Comparison of ENCODE assay signal across 19 mouse cellular contexts in genomic region chr7:143729886-143730285, GRCm38 (mm10). TPM values are rescaled to one million over a fixed set of nuclear protein-coding genes. Genes with fewer than 3 reads are reported as not detected.
DNase-seq lines count a peak whose midpoint lies in the region; ATAC-seq and TF ChIP-seq lines count a peak whose summit lies in the region.
"Had no signal": no experiment of that assay in that cellular context is flagged by ENCODE, and none has a peak within 500 bp of the region (broad histone marks: within the 10 kb centered on the region; RNA-seq: fewer than 3 reads in every experiment).

No protein-coding gene starts in this region.

- H3K9me3 ChIP-seq in intestine, embryonic 16.5 days (ENCODE audit: control insufficient read depth, low read length), result no peaks in the 10 kb centered on the region
- no peaks in the 10 kb centered on the region for H3K9me3 ChIP-seq in intestine, postnatal 0 days (ENCODE audit: control insufficient read depth)
- H3K9me3 ChIP-seq in limb, embryonic 10.5 days (replicated peaks), result no peaks in the 10 kb centered on the region
- H3K9me3 ChIP-seq: embryonic facial prominence, embryonic 13.5 days; heart, embryonic 15.5 days; intestine, embryonic 15.5 days had no signal

- ATAC-seq in intestine, embryonic 16.5 days, result peak; percentile 46; the same call in 1 of the 2 replicates
- ATAC-seq in intestine, postnatal 0 days, result no peak
- ATAC-seq: forebrain, embryonic 14.5 days; intestine, embryonic 15.5 days; liver, postnatal 0 days; midbrain, embryonic 16.5 days had no signal

- H3K27ac ChIP-seq in intestine, embryonic 16.5 days (ENCODE audit: low read length), result no peak overlapping the region
- H3K27ac ChIP-seq in intestine, postnatal 0 days (ENCODE audit: low read depth, low read length), result no peak overlapping the region
- H3K27ac ChIP-seq in gastrocnemius, adult 2 months, result peak overlapping the region; percentile 78
- H3K27ac ChIP-seq in limb, embryonic 10.5 days, result peak overlapping the region; percentile 58
- H3K27ac ChIP-seq: embryonic facial prominence, embryonic 13.5 days; heart, embryonic 15.5 days; intestine, embryonic 15.5 days had no signal

- no peaks in the 10 kb centered on the region for H3K36me3 ChIP-seq in intestine, embryonic 16.5 days (ENCODE audit: control insufficient read depth, insufficient read depth, low read length)
- H3K36me3 ChIP-seq in intestine, postnatal 0 days (ENCODE audit: control insufficient read depth, insufficient read depth), result peaks cover under 1% of the 10 kb centered on the region; the same call in 1 of the 2 replicates
- H3K36me3 ChIP-seq in limb, embryonic 10.5 days, result 0 out of 2 replicates have a peak, but pooled peaks cover 9% of the 10 kb centered on the region
- H3K36me3 ChIP-seq: heart, embryonic 15.5 days; intestine, embryonic 15.5 days had no signal

- TF ChIP-seq CTCF in intestine, postnatal 0 days (IDR thresholded peaks at IDR 0.05; ENCODE audit: low read depth), result no peak
- TF ChIP-seq CTCF in gastrocnemius, adult 2 months (IDR thresholded peaks at IDR 0.05), result no peak

- no peak overlapping the region for H3K4me3 ChIP-seq in intestine, embryonic 16.5 days (ENCODE audit: low read length)
- no peak overlapping the region for H3K4me3 ChIP-seq in intestine, postnatal 0 days (ENCODE audit: low read depth, low read length)
- peak overlapping the region; percentile 24 for H3K4me3 ChIP-seq in gastrocnemius, adult 2 months
- no peak overlapping the region for H3K4me3 ChIP-seq in limb, embryonic 10.5 days
- H3K4me3 ChIP-seq: embryonic facial prominence, embryonic 13.5 days; heart, embryonic 15.5 days; intestine, embryonic 15.5 days had no signal

- intact Hi-C loops in gastrocnemius, adult 2 months (cut with DNase I), result no loop called here
- intact Hi-C loops in heart, postnatal 25 days (cut with DNase I), result no loop called here

- H3K9ac ChIP-seq in intestine, embryonic 16.5 days (ENCODE audit: low read depth, low read length), result peak overlapping the region; percentile 30; the same call in 1 of the 2 replicates
- H3K9ac ChIP-seq in intestine, postnatal 0 days (ENCODE audit: low read depth, low read length), result no peak overlapping the region
- H3K9ac ChIP-seq: embryonic facial prominence, embryonic 13.5 days; heart, embryonic 15.5 days; intestine, embryonic 15.5 days; liver, postnatal 0 days had no signal

- DNase-seq in gastrocnemius, adult 2 months, result peak; percentile 65
- DNase-seq in heart, postnatal 25 days (ENCODE audit: low spot score), result peak; percentile 27
- DNase-seq in limb, embryonic 10.5 days (ENCODE audit: low spot score), result no peak
- no peak for DNase-seq in adipocyte (ENCODE audit: low spot score)
- no peak for DNase-seq in testis, postnatal 10 days (ENCODE audit: low spot score)
- DNase-seq in frontal cortex, adult 2 months (ENCODE audit: extremely low spot score in 1 of 2, low spot score in 1 of 2), result no peak
- DNase-seq: adrenal gland, adult 2 months; cerebellum, adult 11 months; liver, postnatal 0 days; thymus, postnatal 36 days had no signal

- WGBS in intestine, embryonic 16.5 days, result 62% methylated on average over 10 of the region's 10 CpGs
- WGBS in intestine, postnatal 0 days, result 67% methylated on average over 10 of the region's 10 CpGs
- WGBS in limb, embryonic 10.5 days, result 72% methylated on average over 10 of the region's 10 CpGs

- H3K4me2 ChIP-seq in intestine, embryonic 16.5 days (ENCODE audit: low read depth, low read length), result no peak overlapping the region
- no peak overlapping the region for H3K4me2 ChIP-seq in intestine, postnatal 0 days (replicated peaks; ENCODE audit: low read depth)
- H3K4me2 ChIP-seq: embryonic facial prominence, embryonic 13.5 days; heart, embryonic 15.5 days; intestine, embryonic 15.5 days had no signal

- no peaks in the 10 kb centered on the region; the same call in 1 of the 2 replicates for H3K4me1 ChIP-seq in intestine, embryonic 16.5 days (ENCODE audit: control insufficient read depth, insufficient read depth, low read length)
- H3K4me1 ChIP-seq in intestine, postnatal 0 days (replicated peaks; ENCODE audit: control insufficient read depth, insufficient read depth, low read length), result no peaks in the 10 kb centered on the region
- peaks cover 20% of the 10 kb centered on the region for H3K4me1 ChIP-seq in limb, embryonic 10.5 days

- no peaks in the 10 kb centered on the region for H3K27me3 ChIP-seq in intestine, embryonic 16.5 days (replicated peaks; ENCODE audit: control insufficient read depth, insufficient read depth, low read length)
- H3K27me3 ChIP-seq in intestine, postnatal 0 days (replicated peaks; ENCODE audit: control insufficient read depth, insufficient read depth, low read length), result no peaks in the 10 kb centered on the region
- H3K27me3 ChIP-seq in limb, embryonic 10.5 days (ENCODE audit: low read depth, poor library complexity, severe bottlenecking), result no peaks in the 10 kb centered on the region
- H3K27me3 ChIP-seq: embryonic facial prominence, embryonic 13.5 days; heart, embryonic 15.5 days; intestine, embryonic 15.5 days had no signal

RNA-seq across cellular contexts. Expression of gene Osbpl5, which starts 26.9 kb away (rescaled TPM):
- polyA plus RNA-seq in intestine, embryonic 16.5 days (2015; fragmentation: Nextera tagmentation; extraction: Ambion mirVana), result 26.4 and 29.0 TPM in 2 replicates
- polyA plus RNA-seq in intestine, postnatal 0 days (2015; fragmentation: Nextera tagmentation; extraction: Ambion mirVana), result 11.3 and 13.1 TPM in 2 replicates
- total RNA-seq in gastrocnemius, adult 2 months (2021), result 10 to 100 TPM; 12.7 to 18.4 TPM
- 10 to 100 TPM; 16.0 to 21.5 TPM for total RNA-seq in heart, postnatal 25 days (2021)
- polyA plus RNA-seq in limb, embryonic 10.5 days (2016; fragmentation: Nextera tagmentation; extraction: Ambion mirVana), result 12.3 and 19.9 TPM in 2 replicates
- 36.2 and 37.1 TPM in 2 replicates for polyA plus RNA-seq in frontal cortex, adult 2 months (2012; rRNA removed)

RNA-seq across cellular contexts. Expression of gene Mrgprg, which starts 36.9 kb away (rescaled TPM):
- polyA plus RNA-seq in intestine, embryonic 16.5 days (2015; fragmentation: Nextera tagmentation; extraction: Ambion mirVana), result not detected in 2 replicates
- not detected in 2 replicates for polyA plus RNA-seq in intestine, postnatal 0 days (2015; fragmentation: Nextera tagmentation; extraction: Ambion mirVana)
- 1 to 10 TPM in 1 of 2 experiments, under 1 TPM in 1; 0.26 to 1.3 TPM for total RNA-seq in gastrocnemius, adult 2 months (2021)
- total RNA-seq in heart, postnatal 25 days (2021), result not detected
- polyA plus RNA-seq in limb, embryonic 10.5 days (2016; fragmentation: Nextera tagmentation; extraction: Ambion mirVana), result not detected in 2 replicates
- polyA plus RNA-seq in frontal cortex, adult 2 months (2012; rRNA removed), result 0.29 and 0.36 TPM in 2 replicates
- total RNA-seq: left cerebral cortex, adult 8-10 months; neutrophil, adult 5-6 weeks had no signal
- polyA plus RNA-seq: embryonic facial prominence, embryonic 13.5 days; forebrain, embryonic 14.5 days; heart, embryonic 15.5 days; intestine, embryonic 15.5 days; liver, postnatal 0 days; midbrain, embryonic 16.5 days had no signal

RNA-seq across cellular contexts. Expression of gene Tnfrsf23, which starts 44.2 kb away (rescaled TPM):
- polyA plus RNA-seq in intestine, embryonic 16.5 days (2015; fragmentation: Nextera tagmentation; extraction: Ambion mirVana), result 1.2 and 1.4 TPM in 2 replicates
- 5.1 and 6.3 TPM in 2 replicates for polyA plus RNA-seq in intestine, postnatal 0 days (2015; fragmentation: Nextera tagmentation; extraction: Ambion mirVana)
- total RNA-seq in gastrocnemius, adult 2 months (2021), result 1 to 10 TPM; 3.0 to 4.1 TPM
- total RNA-seq in heart, postnatal 25 days (2021), result 1 to 10 TPM; 1.7 to 2.1 TPM
- polyA plus RNA-seq in limb, embryonic 10.5 days (2016; fragmentation: Nextera tagmentation; extraction: Ambion mirVana), result 0.25 TPM in 1 of 2 replicates, not detected in the other
- polyA plus RNA-seq in frontal cortex, adult 2 months (2012; rRNA removed), result 2.8 and 3.2 TPM in 2 replicates

RNA-seq across cellular contexts. Expression of gene Mrgpre, which starts 54.4 kb away (rescaled TPM):
- 1.4 and 1.5 TPM in 2 replicates for polyA plus RNA-seq in intestine, embryonic 16.5 days (2015; fragmentation: Nextera tagmentation; extraction: Ambion mirVana)
- polyA plus RNA-seq in intestine, postnatal 0 days (2015; fragmentation: Nextera tagmentation; extraction: Ambion mirVana), result 1.0 and 1.5 TPM in 2 replicates
- total RNA-seq in gastrocnemius, adult 2 months (2021), result under 1 TPM; 0.43 to 0.84 TPM
- total RNA-seq in heart, postnatal 25 days (2021), result 1 to 10 TPM; 1.0 to 1.3 TPM
- 1.1 and 1.9 TPM in 2 replicates for polyA plus RNA-seq in limb, embryonic 10.5 days (2016; fragmentation: Nextera tagmentation; extraction: Ambion mirVana)
- 6.2 and 6.3 TPM in 2 replicates for polyA plus RNA-seq in frontal cortex, adult 2 months (2012; rRNA removed)

Comparison
In these comparisons a context has a peak if more than half of its experiments do, and no peak if none do; other contexts are left out.
1. H3K27ac ChIP-seq: peak in gastrocnemius, adult 2 months (single experiment) and limb, embryonic 10.5 days (single experiment); none in intestine, embryonic 16.5 days (single experiment) and intestine, postnatal 0 days (single experiment).
2. DNase-seq: peak in gastrocnemius, adult 2 months (single experiment) and heart, postnatal 25 days (single experiment); none in limb, embryonic 10.5 days (single experiment), adipocyte (single experiment), testis, postnatal 10 days (single experiment) and frontal cortex, adult 2 months (0 of 2).